Mouse (Mus musculus) right cerebral cortex, postnatal 10 days (tissue): ENCODE results near the gene Srsf1.

Experiments used
- DNase-seq, 2 experiments: peaks; one replicate each; pipeline ENCODE4 v3.0.0; 2021; ENCODE audit warnings: low spot score in 2 of 2

Srsf1 gene

DNA sequence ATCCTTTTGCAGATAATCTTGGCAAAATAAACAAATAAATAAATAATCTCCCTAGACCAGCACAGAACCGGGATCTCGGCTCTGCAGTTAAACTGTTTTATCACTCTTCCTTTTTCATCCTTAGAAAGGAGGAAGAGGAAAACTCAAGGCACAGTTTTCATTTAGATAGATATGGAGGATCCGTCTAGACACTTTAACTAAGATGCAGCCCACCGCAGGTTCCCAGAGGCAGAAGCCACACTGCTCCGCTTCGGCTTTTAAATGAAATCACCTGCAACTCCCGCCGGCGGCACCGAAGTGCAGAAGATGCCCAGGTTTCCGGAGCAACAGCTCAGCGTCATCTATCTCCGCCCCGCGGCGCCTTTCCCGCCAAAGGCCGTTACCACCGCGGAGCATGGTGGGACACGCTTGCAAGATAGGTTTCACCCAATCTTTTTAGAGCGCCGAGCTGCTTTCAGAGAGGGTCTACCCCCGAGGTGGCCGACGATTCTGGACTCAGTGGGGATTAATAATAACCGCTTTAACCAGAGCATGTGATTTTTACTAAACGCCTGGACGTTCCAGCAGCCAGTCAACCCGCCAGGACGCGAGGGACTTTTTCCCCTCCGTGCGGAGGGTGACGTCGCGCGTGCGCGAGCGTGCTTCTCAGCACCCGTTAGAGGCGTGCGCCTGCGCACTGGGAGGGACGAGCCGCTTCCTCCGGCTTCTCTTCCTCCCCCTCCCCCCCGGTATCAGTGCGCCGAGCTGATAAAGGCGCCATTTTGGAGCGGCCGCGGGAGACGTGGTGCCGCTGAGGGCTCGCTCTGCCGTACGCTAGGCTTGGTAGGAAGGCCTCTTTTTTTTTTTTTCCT lies at the start of gene Srsf1:
TSS of gene Srsf1 (plus strand) at position 430 of the 851 bp plus-strand sequence.
- DNase-seq = peak; percentile 99

DNA sequence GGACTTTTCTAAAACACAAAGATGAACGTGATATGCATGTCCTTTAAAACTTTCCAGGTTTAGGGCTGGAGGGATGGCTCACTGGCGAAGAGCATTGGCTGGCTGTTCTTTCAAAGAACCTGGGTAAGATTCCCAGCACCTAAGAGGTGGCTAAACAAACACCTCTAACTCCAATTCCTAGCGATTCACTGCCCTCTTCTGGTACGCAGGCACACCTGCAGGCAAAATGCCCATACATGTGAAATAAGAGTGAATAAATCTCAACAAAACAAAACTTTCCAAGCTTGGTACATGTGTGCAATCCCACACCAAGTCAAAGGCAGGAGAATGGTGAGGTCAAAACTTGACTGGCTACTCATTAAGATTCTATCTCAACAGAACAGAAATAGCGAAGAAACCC lies 47.4 kb upstream of the Srsf1 start:
- no peak for DNase-seq

DNA sequence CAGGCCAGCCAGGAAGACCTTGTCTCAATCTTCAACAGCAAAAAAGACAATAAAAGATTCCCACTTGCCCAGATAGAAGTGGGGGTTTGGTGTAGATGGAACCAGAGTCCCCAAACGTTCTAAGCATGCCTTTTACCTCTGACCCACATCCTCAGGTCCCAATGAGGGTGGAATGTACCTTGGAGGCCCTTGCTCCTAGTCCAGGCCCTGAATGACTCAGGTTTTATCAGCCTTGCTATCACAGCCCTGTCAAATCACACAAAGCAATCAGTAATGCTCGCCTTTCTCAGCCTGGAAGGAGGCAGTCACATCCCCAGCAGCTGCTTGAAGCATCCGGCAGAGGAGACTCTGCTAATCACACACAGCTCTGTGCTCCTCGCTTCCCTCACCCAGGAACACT lies 44.4 kb upstream of the Srsf1 start:
- DNase-seq = no peak

DNA sequence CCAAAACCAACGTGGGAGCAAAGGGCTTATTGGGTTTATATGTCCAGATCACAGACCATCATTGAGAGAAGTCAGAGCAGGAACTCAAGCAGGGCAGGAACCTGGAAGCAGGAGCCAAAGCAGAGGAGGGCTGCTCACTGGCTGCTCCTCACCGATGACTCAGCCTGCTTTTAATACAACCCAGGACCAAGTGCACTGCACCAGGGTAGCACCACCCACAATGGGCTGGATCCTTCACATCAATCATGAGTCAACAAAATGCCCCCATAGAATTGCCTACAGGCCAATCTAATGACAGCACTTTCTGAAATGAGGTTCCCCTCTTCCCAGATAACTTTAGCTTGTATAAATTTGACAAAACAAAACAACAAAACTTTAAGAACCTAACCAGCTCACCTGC lies 43.0 kb upstream of the Srsf1 start:
- no peak for DNase-seq

DNA sequence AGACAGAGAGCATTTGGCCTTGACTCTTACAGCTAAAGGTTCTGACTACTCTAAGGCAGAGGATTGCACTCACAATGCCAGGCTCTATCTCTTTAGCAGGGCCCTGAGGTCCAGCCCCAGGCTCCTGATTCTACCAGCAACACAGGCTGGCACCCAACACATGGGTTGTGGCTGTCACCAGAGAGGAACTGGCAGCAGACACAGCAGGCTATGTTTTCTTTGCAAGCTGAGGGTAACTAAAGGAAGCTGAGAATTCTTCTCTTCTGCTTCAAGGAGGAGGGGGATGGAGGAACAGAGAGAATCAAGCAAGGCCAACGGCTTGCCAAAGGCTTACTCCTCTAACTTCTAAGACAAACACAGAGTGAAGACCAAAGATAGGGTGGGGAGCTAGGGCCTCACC lies 38.5 kb upstream of the Srsf1 start:
- peak in 1 of 2 experiments; percentile 29 for DNase-seq

DNA sequence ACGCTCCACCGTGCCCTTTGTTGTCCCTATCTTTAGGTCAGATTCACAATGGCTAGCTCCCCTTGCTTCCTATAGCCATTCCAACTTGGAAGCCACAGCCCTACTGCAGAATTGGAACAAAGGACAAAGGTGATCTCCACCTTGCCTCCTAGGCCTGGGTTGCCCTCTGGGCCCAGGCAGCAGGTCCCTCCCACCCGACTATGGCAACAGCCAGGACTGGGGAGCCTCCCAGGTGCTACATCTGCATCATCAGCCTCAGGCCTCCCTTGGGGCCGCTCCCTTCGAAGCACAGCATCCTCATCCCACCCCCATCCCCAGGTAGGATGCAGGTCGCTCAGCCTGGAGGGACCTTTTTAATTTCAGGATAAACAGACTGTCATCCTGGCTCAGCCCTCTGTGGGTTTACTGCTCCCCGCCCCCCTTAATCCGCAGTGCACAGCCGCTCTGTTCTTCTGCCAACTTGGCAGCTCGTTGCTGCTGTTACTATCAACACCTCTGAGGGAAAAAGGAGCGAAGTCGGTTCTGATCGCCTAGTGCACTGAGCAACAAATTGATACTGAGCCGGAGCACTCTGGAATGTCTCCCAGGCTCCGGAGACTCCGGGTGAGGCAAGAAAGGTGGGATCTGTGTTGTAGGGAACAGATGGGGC lies 37.5 kb upstream of the Srsf1 start:
- peak; percentile 74 to 85 for DNase-seq

DNA sequence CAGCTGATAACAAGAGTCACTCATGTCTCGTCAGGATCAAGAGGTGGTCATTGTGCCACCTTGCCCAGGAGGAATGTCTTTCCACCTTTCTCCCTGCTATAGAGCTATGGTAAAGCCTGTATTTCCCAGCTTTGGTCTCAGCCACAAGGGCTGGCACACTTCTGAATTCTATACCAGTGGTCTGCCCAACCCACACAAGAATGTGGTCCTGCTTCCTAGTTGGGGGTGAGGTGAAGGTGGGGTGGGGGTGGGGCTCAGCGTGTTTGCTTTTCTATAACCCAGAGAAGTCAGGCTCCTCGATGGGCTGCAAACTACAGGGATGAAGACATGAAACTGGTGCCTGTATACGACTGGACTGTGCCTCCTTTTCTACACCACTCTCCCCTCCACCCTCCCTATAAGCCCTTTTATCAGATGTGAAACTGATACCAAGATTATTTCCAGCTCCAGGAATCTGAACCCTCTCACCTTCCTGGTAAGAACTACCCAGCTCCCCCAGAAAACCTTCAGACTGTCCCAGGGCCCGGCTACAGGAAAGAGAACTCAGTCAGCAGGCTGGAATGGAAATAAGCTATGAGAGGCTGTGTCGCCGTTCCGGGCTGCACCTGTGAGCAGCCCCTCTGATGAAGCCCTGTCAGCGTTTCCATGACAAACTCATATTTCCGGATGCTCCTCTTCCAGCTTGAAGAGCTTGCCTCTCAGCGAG lies 35.8 kb upstream of the Srsf1 start:
- peak; percentile 47 to 65 for DNase-seq

DNA sequence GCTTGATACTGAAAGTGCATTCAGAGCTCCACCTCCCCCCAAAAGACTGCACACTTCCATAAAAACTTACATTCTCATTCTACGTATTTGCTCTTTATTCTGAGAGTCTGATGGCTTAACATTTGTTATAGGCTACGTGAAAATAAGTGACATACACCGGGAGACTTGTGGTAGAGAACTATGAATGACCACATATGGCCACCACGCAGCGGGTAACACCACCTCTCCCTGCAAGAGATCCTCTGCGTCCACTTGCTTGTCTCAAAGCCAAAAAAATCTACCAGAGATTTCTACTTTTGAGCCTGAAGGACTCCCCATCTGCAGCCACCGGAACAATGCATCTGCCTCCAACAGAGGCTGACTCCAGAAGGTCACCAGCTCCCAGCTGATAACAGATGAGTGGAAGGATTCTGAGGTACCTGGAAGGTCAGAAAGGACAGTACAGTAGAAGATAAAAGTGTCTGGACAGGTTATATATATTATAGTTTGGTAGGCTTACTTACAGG lies 35.2 kb upstream of the Srsf1 start:
- DNase-seq = no peak

DNA sequence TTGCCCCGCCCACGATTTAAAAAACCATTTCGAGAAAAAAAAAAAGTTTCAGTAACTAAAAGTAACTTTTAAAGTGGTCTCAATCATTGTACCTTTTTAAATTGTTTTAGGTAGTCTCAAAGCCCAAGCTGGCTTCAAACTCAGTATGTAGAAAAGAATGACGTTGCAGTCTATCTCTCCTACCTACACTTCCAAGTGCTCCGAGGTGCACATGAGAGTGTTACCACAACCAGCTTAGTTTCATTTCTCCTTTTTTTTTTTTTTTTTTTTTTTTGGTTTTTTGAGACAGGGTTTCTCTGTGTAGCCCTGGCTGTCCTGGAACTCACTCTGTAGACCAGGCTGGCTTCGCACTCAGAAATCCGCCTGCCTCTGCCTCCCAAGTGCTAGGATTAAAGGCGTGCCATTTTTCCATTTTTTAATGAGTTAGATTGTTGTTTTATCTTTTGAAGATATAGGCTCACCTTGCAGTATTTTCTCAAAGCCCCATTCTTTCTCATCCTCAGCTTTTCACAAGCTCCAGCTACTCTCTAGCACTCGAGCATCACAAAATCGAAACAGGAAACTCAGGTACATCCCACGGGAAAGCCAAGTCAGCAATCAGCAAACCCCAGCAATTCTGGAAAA lies 34.4 kb upstream of the Srsf1 start:
- no peak for DNase-seq

DNA sequence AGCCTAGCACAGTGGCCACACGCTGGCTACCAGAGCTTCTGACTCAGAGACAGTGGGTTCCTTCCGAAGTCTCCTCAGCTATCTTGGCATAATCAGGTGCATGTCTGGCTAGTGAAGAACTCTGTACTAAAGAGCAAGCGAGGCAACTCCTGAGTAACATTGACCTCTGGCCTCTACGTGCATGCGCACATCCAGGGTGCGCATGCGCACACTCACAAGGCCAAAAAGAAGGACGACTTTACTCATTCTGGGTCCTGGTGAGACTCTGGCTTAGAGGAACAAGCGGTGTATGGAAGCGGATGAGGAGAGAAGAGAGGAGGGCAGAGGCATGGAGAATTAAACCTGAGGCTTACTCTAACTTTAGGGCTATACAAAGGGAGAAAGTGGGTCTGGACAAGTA lies 33.5 kb upstream of the Srsf1 start:
- DNase-seq = no peak

DNA sequence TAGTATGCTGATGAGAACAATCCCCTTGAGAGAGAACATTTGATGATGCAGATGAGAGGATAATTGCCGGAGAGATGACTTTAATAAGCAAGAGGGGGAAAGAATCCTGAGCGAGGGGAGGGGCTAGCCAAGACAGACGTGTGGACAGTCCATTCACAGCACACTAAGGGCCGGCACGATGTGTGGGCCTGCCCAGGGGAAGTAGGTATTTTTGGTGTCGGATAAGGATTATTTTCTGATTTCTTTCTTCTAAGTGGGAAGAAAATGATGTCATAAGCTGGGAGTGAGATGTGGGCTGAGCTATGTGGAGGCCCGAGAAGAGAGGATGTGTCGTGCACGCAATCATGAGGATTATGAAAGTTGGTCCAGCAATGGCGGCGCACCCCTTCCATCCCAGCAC lies 32.0 kb upstream of the Srsf1 start:
- peak; percentile 43 for DNase-seq

DNA sequence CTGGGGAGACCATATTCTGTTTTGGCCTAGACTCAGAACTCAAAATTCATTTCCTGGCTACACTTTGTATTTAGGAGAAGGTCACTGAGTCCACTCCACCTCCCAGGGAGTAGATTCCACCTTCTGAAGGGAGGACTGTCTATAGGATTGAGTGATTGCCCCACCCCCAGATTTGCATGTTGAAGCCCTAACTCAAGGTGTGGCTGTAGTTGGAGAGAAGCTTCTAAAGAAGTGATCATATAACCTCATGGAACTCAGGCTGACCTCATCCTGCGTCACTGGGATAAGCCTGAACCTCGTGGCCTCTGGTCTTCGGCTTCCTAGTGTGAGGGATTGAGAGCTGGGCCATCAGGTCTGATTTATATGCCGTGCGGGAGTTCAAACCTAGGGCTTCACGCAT lies 31.4 kb upstream of the Srsf1 start:
- DNase-seq = no peak

DNA sequence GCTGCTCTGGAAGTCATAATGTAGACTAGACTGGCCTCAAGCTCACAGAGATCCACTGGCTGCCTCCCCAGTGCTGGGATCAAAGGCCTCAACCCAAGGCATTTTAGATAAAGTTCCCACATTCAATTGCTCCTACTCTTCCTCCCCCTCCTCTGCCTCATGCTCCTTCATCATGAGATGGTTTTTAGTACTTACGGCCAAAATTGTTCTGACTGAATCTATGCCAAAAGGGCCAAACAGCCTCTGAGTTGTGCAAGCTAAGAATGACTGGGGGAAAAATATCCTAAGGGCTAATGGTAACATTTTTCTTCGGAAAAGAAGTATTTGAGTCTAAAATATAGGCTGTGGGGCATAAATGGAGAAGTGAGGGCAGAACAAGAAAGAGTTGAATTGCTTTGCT lies 23.2 kb upstream of the Srsf1 start:
- no peak for DNase-seq

DNA sequence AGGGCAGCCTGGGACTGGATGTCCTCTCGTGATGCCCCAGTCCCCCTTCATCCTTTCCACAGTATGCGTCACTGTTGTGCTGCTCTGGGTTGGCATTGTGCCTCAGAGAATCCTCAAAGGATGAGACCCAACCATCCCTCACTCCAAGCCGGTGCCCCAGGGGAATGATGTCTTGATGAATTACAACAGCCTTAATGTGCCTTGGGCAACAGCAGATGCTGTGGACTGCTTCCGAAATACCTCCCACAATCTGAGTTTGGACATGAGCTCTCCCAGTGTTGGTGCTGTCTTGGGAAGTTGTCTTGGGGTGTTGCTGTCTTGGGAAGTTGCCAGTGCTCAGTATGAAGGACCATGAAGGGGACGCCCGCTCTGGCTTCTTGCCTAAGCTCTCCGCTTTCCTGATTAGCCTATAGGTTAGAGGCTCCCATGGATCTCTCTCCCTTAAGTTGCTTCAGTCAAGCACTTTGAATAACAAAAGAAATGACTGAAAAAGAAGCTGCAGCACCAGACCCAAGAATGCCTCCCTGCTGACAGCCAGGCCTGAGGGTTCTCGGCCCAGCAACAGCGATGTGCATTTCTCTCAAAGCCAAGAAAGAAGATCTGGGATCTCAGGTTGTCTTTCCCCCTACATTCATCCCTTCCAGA lies 19.7 kb upstream of the Srsf1 start:
- no peak for DNase-seq

DNA sequence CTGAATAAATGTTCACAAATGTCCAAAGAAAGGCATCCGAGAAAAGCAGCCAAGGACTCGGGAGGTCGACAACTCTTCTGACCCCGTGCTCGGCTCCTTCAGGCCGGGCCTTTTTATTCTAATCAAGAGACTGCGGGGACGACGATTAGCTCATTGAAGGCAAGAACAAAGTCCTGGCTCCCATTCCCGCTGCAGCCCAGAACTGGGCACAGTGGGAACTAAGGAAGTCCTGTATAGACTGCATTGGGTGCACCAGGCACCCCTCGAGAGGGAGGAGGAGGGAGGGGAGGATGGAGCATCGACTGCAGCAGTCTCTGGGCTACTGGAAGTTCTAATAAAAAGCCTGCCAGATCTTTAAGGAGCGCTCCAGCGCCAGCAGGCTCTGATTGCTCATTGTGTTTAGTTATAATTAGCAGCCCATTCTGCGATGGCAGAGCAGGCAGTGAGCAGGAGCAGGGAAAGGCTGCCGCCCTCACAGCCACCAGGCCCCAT lies 18.9 kb upstream of the Srsf1 start:
- DNase-seq = peak; percentile 67 to 76

DNA sequence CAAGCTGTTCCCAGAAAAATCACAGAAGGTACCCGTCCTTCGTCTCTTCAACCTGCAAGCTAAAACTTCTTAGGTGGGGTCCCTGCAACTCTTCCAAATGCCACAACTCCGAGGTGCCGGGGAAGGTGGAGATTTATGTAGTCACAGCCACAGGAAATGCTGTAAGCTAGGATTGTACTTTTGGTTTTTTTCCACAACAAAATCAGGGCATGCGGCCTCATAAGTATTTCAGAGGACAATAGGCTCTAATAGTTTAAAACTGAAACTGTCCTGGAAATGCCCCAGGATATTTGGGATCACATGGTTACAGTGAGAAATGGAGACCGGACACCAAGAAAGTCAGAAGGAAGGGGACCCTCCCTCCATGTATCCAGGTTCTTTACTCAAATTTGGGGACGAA lies 17.0 kb upstream of the Srsf1 start:
- DNase-seq = no peak

DNA sequence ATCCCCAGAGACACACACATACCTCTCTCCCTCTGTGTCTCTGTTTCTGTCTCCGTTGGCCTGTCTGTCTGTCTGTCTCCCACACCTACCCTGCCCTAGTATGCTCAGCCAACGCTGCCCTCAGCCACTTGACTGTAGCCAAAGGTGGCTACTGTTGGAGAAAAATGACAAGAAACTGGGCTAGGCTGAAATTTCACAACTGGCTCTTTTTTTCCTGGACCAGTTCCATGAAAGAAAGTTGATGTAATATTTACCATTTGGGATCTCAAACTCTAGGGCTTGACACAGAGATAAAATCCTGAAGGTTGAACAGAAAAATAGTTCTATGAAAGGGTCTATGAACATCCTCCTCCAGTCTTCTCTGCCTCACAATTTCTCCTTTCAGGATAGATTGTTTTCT lies 16.3 kb upstream of the Srsf1 start:
- DNase-seq = no peak

DNA sequence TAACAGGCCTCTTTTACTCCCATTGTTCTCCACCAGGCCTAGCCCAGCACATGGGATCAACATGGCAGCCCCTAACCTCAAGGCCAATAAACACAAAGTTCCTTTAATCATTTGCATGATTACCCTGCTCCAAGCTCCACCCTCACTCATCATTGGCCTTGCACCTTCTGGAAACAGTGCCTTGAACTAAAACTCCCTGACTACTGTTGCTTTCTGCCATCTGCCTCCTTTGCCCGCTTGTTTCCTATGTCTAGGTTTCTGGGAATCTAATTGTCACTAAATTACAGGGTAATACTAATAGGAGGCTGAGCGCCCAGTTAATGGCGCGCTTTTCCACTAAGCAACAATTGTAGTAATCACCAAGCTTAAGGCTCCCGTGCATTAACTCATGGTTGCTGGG lies 15.4 kb upstream of the Srsf1 start:
- no peak for DNase-seq

DNA sequence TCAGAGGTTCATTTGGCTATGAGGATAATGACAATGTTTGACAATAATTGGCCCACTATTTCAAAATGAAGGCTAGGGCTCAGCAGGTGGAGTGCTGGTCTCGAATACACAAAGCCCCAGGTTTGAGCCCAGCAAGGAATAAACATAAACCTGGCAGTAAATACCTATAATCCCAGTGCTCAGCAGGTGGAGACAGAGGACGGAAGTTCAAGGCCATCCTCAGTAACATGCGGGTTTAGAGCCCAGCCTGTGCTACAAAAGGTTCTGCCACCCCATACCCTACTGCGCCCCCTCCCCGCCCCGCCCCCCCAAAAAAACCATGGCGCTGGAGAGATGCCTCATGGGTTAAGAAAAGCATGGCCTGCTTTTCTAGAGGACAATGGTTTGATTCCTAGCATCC lies 11.2 kb upstream of the Srsf1 start:
- DNase-seq = no peak

DNA sequence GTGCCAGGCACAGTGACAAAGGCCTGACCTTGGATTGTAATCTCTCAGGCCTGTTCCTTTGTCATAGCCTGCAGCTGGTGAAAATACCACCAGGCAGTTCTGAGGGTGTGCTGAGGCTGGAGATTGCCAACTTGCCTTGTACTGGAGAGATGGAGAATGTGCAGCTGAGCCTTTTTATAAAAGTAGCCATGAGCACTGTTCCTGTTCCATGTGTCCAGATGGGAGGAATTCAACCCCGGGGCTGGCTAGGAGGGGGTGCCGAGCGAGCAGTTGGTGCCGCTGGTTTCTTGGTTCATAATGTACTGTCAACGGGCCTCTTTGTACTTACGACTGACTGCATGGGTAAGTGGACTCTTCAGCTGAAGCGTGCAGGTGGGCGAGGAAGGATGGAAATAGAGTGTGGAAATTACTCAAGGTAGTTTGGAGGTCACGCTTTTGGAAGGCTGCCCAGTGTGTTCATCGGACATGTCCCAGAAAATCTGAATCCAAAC lies 10.4 kb upstream of the Srsf1 start:
- peak; percentile 21 to 26 for DNase-seq

DNA sequence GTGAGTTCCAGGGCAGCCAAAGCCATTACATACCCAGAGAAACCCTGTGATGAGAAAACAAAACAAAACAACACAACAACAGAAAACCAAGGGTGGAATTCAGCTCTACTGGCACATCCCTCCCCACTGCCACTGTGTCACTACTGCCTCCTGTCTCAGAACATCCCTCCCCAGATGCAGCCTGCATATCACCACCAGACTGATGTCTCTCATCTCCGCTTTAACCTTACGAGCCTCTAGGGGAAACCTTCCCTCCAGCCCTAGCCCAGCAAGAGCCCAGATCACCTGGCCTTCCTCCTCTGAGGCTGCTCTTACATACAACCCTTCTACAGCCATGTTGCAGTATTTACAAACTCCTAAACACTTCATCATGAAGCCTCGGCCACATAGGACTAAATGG lies 9.8 kb upstream of the Srsf1 start:
- DNase-seq = no peak
